Mouse (Mus musculus) urinary bladder, postnatal 4 days (tissue): ENCODE results near the gene Arl5b.

Source experiments
- DNase-seq, 2 experiments: peaks; one replicate each; pipeline ENCODE4 v3.0.0; 2021 to 2022; ENCODE audit warnings: low spot score in 2 of 2

The Arl5b gene

DNA sequence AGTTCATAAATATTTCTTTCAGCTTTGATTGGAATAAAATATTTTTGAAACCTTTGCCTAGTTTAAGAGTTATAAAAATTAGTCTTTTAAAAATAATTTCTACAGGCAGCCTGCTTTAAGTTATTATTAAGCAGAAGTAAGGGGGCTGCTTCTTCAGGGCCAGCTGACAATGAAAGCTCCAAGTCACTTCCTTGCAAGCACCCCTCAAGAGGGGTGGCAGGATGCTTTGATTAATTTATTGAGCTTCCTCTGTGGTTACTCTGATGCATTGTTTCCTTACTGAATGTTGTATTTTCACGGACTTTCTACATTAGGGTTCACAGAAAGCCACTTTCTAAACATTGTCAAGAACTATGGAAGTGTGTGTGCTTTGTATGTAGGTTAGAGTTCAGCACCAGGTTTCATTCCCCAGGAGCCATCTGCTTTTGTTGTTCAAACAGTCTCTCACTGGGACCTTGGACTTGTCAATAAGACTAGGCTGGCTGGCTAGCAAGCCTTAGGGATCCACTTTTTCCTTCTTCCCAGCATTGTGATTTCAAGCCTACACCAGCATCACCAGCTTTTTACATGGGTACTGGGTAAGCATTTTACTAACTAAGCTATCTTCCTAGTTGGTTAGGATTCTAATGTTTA lies 62.7 kb downstream of the Arl5b start:
- DNase-seq = no peak

DNA sequence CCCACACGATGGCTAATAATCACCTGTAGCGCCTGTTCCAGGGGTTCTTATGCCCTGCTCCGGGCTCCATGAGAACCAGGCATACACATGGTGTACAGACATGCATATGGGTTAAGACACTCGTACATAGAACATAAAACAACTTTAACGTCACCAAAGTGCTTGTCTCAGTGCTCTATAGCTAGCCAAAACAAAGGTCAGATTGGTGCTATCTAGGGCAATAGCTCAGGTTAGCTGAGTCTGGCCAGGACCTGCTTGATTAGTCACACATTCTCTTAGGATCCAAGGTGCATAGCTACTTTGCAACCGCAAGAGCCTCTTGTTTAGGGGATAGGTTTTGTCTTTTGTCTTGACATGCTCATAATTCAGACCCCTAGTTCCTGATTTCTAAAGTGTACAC lies 63.5 kb downstream of the Arl5b start:
- DNase-seq = no peak

DNA sequence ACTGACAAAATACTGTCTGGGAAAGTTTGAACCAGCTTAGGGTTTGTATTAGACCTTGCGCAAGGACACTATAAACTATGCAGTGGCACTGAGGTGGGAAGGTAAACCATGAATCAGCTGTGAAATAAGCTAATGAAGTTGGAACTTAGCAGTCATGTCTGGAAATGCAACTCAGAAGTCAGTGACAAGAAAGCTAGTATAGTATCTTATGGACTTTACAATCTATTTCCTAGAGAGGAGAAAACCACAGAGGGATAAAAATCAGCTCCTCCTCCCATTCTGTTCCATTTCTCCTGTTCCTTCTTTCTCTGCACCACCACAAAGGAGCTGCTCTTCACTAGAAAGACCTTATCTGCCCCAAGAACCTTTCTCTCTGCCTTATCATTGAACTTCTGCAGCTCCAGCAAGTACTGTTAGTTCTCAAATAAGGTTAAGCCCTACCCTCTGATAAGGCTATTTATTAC lies 72.1 kb downstream of the Arl5b start:
- DNase-seq = no peak
